Mouse (Mus musculus) olfactory bulb, adult 2 months (tissue): ENCODE data around the gene Cacng3. TPM values are rescaled to one million over a fixed set of nuclear protein-coding genes. Genes with fewer than 3 reads are reported as not detected.

ENCODE experiments used
- H3K27ac ChIP-seq: fragments of 200-500 bp; 2 replicates; pipeline ENCODE4 v1.5.1; 2012; ENCODE audit warnings: low read depth, low read length; ENCODE audit not compliant: insufficient read depth
- H3K4me1 ChIP-seq: fragments of 200-500 bp; 2 replicates; pipeline ENCODE4 v1.6.1; 2012; ENCODE audit warnings: low read length; ENCODE audit not compliant: control insufficient read depth, insufficient read depth
- H3K4me3 ChIP-seq: fragments of 200-500 bp; 2 replicates; pipeline ENCODE4 v1.5.1; 2012; ENCODE audit warnings: mild to moderate bottlenecking, low read depth, low read length, moderate library complexity; ENCODE audit not compliant: insufficient read depth
- CTCF ChIP-seq: fragments of 200-500 bp; IDR thresholded peaks from 2 replicates; pipeline ENCODE4 v1.5.1; 2012; ENCODE audit warnings: low read depth, mild to moderate bottlenecking, low read length, moderate library complexity; ENCODE audit not compliant: insufficient read depth
- POLR2A ChIP-seq: fragments of 200-500 bp; IDR thresholded peaks from 2 replicates; pipeline ENCODE4 v1.6.1; 2012; ENCODE audit warnings: mild to moderate bottlenecking, low read depth, low read length, moderate library complexity; ENCODE audit not compliant: insufficient read depth
- WGBS: fragments of 180-500 bp; shearing (Covaris S2); methylation state at CpG from one replicate; pipeline ENCODE4 v1.1.7; 2018; 5-methylcytosine and 5-hydroxymethylcytosine counted together
- polyA plus RNA-seq: library from polyadenylated mRNA; stranded (reverse); fragments of >200 nt; gene quantifications from 2 replicates; pipeline ENCODE4 v1.2.4, GENCODE M21; 2012; ENCODE audit warnings: low replicate concordance; ENCODE audit not compliant: missing spikeins, insufficient read depth, insufficient read length

The Cacng3 gene
- polyA plus RNA-seq, 1 experiment: not detected

DNA sequence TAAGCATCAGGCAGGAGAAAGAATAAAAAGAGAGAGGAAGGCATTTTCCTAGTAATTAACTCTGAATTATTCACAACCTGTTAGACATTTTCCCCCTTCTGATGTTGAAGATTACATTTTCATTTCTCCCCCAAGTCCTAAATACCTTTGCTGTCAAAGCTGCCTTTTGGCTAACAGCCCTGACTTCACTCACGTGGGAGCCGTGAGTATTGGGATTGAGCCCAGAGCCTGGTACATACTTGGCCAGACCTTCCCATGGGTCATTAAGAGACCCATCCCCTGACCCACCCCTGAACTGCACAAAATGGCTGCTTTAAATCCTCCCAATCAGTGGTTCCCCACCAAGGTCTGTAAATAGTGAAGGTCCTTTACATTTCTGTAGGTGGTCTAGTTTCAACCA is 130.5 kb downstream of the Cacng3 start:
- 64% methylated on average over 2 of the region's 2 CpGs for WGBS
- Histone ChIP-seq H3K4me1 (peaks cover 7% of the 10 kb centered on the region), H3K27ac (no peak overlapping the region), H3K4me3 (no peak overlapping the region)
- TF ChIP-seq CTCF: no peak
- TF ChIP-seq POLR2A: no peak

- WGBS: 31% methylated on average over 9 of the region's 9 CpGs
- Histone ChIP-seq H3K27ac (no peak overlapping the region), H3K4me3 (no peak overlapping the region), H3K4me1 (peaks cover 7% of the 10 kb centered on the region)
- TF ChIP-seq CTCF (no peak), POLR2A (no peak)
Observed at GRCm38 (mm10) chr7:122803839-122804496, 133.7 kb downstream of the Cacng3 start.

GRCm38 (mm10) chr7:122806531-122806930 is 136.2 kb downstream of the Cacng3 start:
- Histone ChIP-seq H3K4me3 (no peak overlapping the region), H3K4me1 (peaks cover 4% of the 10 kb centered on the region), H3K27ac (no peak overlapping the region)
- TF ChIP-seq CTCF (no peak), POLR2A (no peak)
- WGBS: 80% methylated on average over 5 of the region's 5 CpGs

- no peaks in the 10 kb centered on the region for H3K4me1 ChIP-seq
- H3K4me3 ChIP-seq: no peak overlapping the region
- TF ChIP-seq POLR2A (no peak), CTCF (no peak)
- H3K27ac ChIP-seq: no peak overlapping the region
- 59% methylated on average over 1 of the region's 1 CpGs for whole genome bisulfite sequencing
Observed at GRCm38 (mm10) chr7:122813724-122814123, 143.4 kb downstream of the Cacng3 start.

DNA sequence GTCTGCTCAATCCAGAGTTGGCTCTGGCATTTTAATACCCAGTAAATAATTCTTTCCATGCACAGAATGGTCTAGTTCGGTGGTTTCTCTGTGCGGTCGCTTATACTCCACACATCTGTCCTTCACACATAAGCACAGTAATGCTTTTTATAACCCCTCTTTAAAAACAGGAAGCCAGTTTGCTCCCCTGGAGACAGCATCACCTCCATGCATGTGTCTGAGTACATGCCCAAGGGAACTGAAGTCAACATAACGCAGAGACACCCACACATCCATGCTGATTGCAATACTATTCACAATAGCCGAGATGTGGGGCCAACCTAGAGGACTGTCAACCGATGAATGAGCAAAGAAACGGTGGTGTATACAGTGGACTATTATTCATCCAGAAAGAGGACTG is 147.3 kb downstream of the Cacng3 start:
- no peak overlapping the region for H3K4me3 ChIP-seq
- WGBS: 81% methylated on average over 7 of the region's 7 CpGs
- no peaks in the 10 kb centered on the region for H3K4me1 ChIP-seq
- TF ChIP-seq POLR2A: no peak
- TF ChIP-seq CTCF: no peak
- H3K27ac ChIP-seq: no peak overlapping the region
